Mouse (Mus musculus) heart, embryonic 10.5 days (tissue): ENCODE measurements around the gene Leprot. TPM values are rescaled to one million over a fixed set of nuclear protein-coding genes. Genes with fewer than 3 reads are reported as not detected.

Experiments used
- DNase-seq: peaks from one replicate; pipeline ENCODE4 v3.0.0-alpha.2; 2017; ENCODE audit warnings: low spot score
- H3K27ac ChIP-seq: fragments of 300-500 bp; sonication (generic); 2 replicates; pipeline ENCODE4 v1.5.1; 2016; ENCODE audit warnings: mild to moderate bottlenecking
- H3K27me3 ChIP-seq: fragments of 300-500 bp; sonication (generic); 2 replicates; pipeline ENCODE4 v1.6.1; 2016; ENCODE audit warnings: mild to moderate bottlenecking; ENCODE audit not compliant: poor library complexity, insufficient read depth, severe bottlenecking
- H3K36me3 ChIP-seq: fragments of 300-500 bp; sonication (generic); 2 replicates; pipeline ENCODE4 v1.6.1; 2016; ENCODE audit warnings: mild to moderate bottlenecking, moderate library complexity
- H3K4me1 ChIP-seq: fragments of 300-500 bp; sonication (generic); 2 replicates; pipeline ENCODE4 v1.6.1; 2016; ENCODE audit warnings: mild to moderate bottlenecking
- H3K4me3 ChIP-seq: fragments of 300-500 bp; sonication (generic); 2 replicates; pipeline ENCODE4 v1.5.1; 2016; ENCODE audit warnings: mild to moderate bottlenecking, moderate library complexity
- H3K9me3 ChIP-seq: fragments of 300-500 bp; sonication (generic); 2 replicates; pipeline ENCODE4 v1.6.1; 2016; ENCODE audit warnings: mild to moderate bottlenecking, moderate library complexity
- WGBS: fragments of 180-500 bp; shearing (Covaris S2); methylation state at CpG from one replicate; pipeline ENCODE4 v1.1.7; 2016; 5-methylcytosine and 5-hydroxymethylcytosine counted together
- polyA plus RNA-seq: library from polyadenylated mRNA; unstranded; fragments of >200 nt; fragmentation: Nextera tagmentation; extraction: Ambion mirVana; gene quantifications from 2 replicates; pipeline ENCODE4 v1.2.1, GENCODE M21; 2016

Gene Leprot
- 75.2 and 75.9 TPM in 2 replicates for polyA plus RNA-seq

- 1% methylated on average over 37 of the region's 39 CpGs for WGBS
- peaks cover 11% of the 10 kb centered on the region; the same call in 1 of the 2 replicates for H3K4me1 ChIP-seq
These were observed at the start of gene Leprot for GRCm38 (mm10) chr4:101647196-101647905. Gene Leprot (plus strand): TSS chr4:101647718.

GRCm38 (mm10) chr4:101601758-101602157 is 45.8 kb upstream of the Leprot start:
- H3K4me1 ChIP-seq = no peaks in the 10 kb centered on the region
- no peaks in the 10 kb centered on the region for H3K9me3 ChIP-seq
- H3K4me3 ChIP-seq = no peak overlapping the region
- no peaks in the 10 kb centered on the region for H3K36me3 ChIP-seq
- no peak overlapping the region for H3K27ac ChIP-seq
- DNase-seq = no peak
- no peaks in the 10 kb centered on the region for H3K27me3 ChIP-seq

More at GRCm38 (mm10) chr4:101647196-101647905, at the start of gene Leprot:
- DNase-seq = peak; percentile 99
- H3K27ac ChIP-seq = peak within 1 kb of the TSS; percentile 96
- H3K36me3 ChIP-seq = no peaks in the 10 kb centered on the region
- H3K9me3 ChIP-seq = no peaks in the 10 kb centered on the region
- H3K27me3 ChIP-seq = no peaks in the 10 kb centered on the region
- H3K4me3 ChIP-seq = peak within 1 kb of the TSS; percentile 85

GRCm38 (mm10) chr4:101603635-101604034 is 43.9 kb upstream of the Leprot start:
- H3K27me3 ChIP-seq = no peaks in the 10 kb centered on the region
- no peak overlapping the region for H3K27ac ChIP-seq
- WGBS = 64% methylated on average over 3 of the region's 3 CpGs
- H3K36me3 ChIP-seq = no peaks in the 10 kb centered on the region
- no peak for DNase-seq
- no peaks in the 10 kb centered on the region for H3K9me3 ChIP-seq
- no peak overlapping the region for H3K4me3 ChIP-seq
- no peaks in the 10 kb centered on the region for H3K4me1 ChIP-seq

GRCm38 (mm10) chr4:101616520-101616919 is 31.0 kb upstream of the Leprot start:
- WGBS = 87% methylated on average over 5 of the region's 5 CpGs
- Histone ChIP-seq H3K4me1 (no peaks in the 10 kb centered on the region), H3K36me3 (no peaks in the 10 kb centered on the region), H3K4me3 (no peak overlapping the region), H3K27ac (no peak overlapping the region), H3K9me3 (no peaks in the 10 kb centered on the region), H3K27me3 (no peaks in the 10 kb centered on the region)
- DNase-seq = no peak

- H3K4me1 ChIP-seq = no peaks in the 10 kb centered on the region
These were observed 29.8 kb upstream of the Leprot start for GRCm38 (mm10) chr4:101617742-101618141.

GRCm38 (mm10) chr4:101620206-101620605 is 27.3 kb upstream of the Leprot start:
- DNase-seq = no peak

More at GRCm38 (mm10) chr4:101617742-101618141, 29.8 kb upstream of the Leprot start:
- Histone ChIP-seq H3K4me3 (no peak overlapping the region), H3K27me3 (no peaks in the 10 kb centered on the region), H3K9me3 (no peaks in the 10 kb centered on the region), H3K36me3 (no peaks in the 10 kb centered on the region), H3K27ac (no peak overlapping the region)
- 67% methylated on average over 2 of the region's 2 CpGs for WGBS
- no peak for DNase-seq

GRCm38 (mm10) chr4:101621241-101621640 is 26.3 kb upstream of the Leprot start:
- Histone ChIP-seq H3K4me1 (no peaks in the 10 kb centered on the region), H3K9me3 (no peaks in the 10 kb centered on the region), H3K36me3 (no peaks in the 10 kb centered on the region), H3K27me3 (no peaks in the 10 kb centered on the region), H3K4me3 (no peak overlapping the region), H3K27ac (no peak overlapping the region)
- WGBS = 84% methylated on average over 5 of the region's 5 CpGs
- no peak for DNase-seq

More at GRCm38 (mm10) chr4:101620206-101620605, 27.3 kb upstream of the Leprot start:
- H3K27ac ChIP-seq = no peak overlapping the region
- H3K36me3 ChIP-seq = no peaks in the 10 kb centered on the region
- no peaks in the 10 kb centered on the region for H3K27me3 ChIP-seq
- 57% methylated on average over 2 of the region's 2 CpGs for WGBS
- H3K9me3 ChIP-seq = no peaks in the 10 kb centered on the region
- H3K4me3 ChIP-seq = no peak overlapping the region
- H3K4me1 ChIP-seq = no peaks in the 10 kb centered on the region

GRCm38 (mm10) chr4:101625278-101625677 is 22.2 kb upstream of the Leprot start:
- H3K4me1 ChIP-seq = no peaks in the 10 kb centered on the region

GRCm38 (mm10) chr4:101635596-101635995 is 11.9 kb upstream of the Leprot start:
- WGBS = 59% methylated on average over 2 of the region's 2 CpGs
- no peak for DNase-seq
- Histone ChIP-seq H3K9me3 (no peaks in the 10 kb centered on the region), H3K4me3 (no peak overlapping the region), H3K27ac (no peak overlapping the region), H3K36me3 (no peaks in the 10 kb centered on the region), H3K27me3 (no peaks in the 10 kb centered on the region), H3K4me1 (no peaks in the 10 kb centered on the region)

More at GRCm38 (mm10) chr4:101625278-101625677, 22.2 kb upstream of the Leprot start:
- no peaks in the 10 kb centered on the region for H3K9me3 ChIP-seq
- H3K4me3 ChIP-seq = no peak overlapping the region
- no peak for DNase-seq
- no peaks in the 10 kb centered on the region for H3K27me3 ChIP-seq
- no peak overlapping the region for H3K27ac ChIP-seq
- 82% methylated on average over 5 of the region's 5 CpGs for WGBS
- no peaks in the 10 kb centered on the region for H3K36me3 ChIP-seq

- H3K36me3 ChIP-seq = no peaks in the 10 kb centered on the region
- H3K4me3 ChIP-seq = no peak overlapping the region
- H3K4me1 ChIP-seq = no peaks in the 10 kb centered on the region
- H3K27me3 ChIP-seq = no peaks in the 10 kb centered on the region
- H3K27ac ChIP-seq = no peak overlapping the region
- DNase-seq = no peak
- no peaks in the 10 kb centered on the region for H3K9me3 ChIP-seq
- 74% methylated on average over 1 of the region's 1 CpGs for WGBS
These were observed 10.0 kb upstream of the Leprot start for GRCm38 (mm10) chr4:101637472-101637871.

GRCm38 (mm10) chr4:101640631-101641030 is 6.9 kb upstream of the Leprot start:
- Histone ChIP-seq H3K9me3 (no peaks in the 10 kb centered on the region), H3K4me1 (no peaks in the 10 kb centered on the region), H3K4me3 (no peak overlapping the region), H3K27me3 (no peaks in the 10 kb centered on the region), H3K27ac (no peak overlapping the region), H3K36me3 (no peaks in the 10 kb centered on the region)
- 67% methylated on average over 5 of the region's 5 CpGs for WGBS
- no peak for DNase-seq

GRCm38 (mm10) chr4:101642708-101643107 is 4.8 kb upstream of the Leprot start:
- Histone ChIP-seq H3K27me3 (no peaks in the 10 kb centered on the region), H3K4me1 (0 out of 2 replicates have a peak, but pooled peaks cover 3% of the 10 kb centered on the region), H3K36me3 (no peaks in the 10 kb centered on the region), H3K27ac (no peak overlapping the region), H3K9me3 (no peaks in the 10 kb centered on the region), H3K4me3 (no peak overlapping the region)
- DNase-seq = no peak
- WGBS = 75% methylated on average over 6 of the region's 6 CpGs

GRCm38 (mm10) chr4:101643216-101643615 is 4.3 kb upstream of the Leprot start:
- no peak for DNase-seq
- H3K4me1 ChIP-seq = 0 out of 2 replicates have a peak, but pooled peaks cover 3% of the 10 kb centered on the region
- no peaks in the 10 kb centered on the region for H3K27me3 ChIP-seq
- H3K4me3 ChIP-seq = no peak overlapping the region
- H3K27ac ChIP-seq = no peak overlapping the region
- no peaks in the 10 kb centered on the region for H3K9me3 ChIP-seq
- 74% methylated on average over 4 of the region's 4 CpGs for WGBS
- no peaks in the 10 kb centered on the region for H3K36me3 ChIP-seq
